In the genomic region with DNA sequence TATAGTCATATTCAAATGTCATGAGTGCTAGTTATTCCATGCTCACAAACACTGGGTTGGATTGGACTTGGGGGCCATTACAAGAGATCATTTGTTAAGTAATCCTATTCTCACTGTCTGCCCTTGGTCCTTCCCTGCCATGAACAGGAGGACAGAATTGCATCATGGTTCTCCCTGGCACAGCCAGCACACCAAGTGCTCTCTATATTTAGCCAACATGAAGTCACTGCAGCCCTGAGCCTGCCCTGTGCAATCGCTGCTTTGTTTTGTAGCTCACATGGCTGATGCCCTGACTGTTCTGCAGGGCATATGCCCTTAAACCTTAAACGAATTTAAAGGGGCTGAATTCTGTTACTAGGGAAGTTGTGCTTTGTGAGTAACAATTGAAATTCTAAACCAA, we compare ENCODE assay signal across 10 mouse cellular contexts.
A peak's percentile ranks its signal among the peaks of the same experiment; 100 is the strongest.
DNase-seq lines count a peak whose midpoint lies in the region; ATAC-seq lines count a peak whose summit lies in the region.
"Had no signal": no experiment of that assay in that cellular context is flagged by ENCODE, and none has a peak within 500 bp of the region (broad histone marks: within the 10 kb centered on the region; RNA-seq: fewer than 3 reads in every experiment).

No protein-coding gene starts in this region.

- no peak overlapping the region for H3K4me3 ChIP-seq in forebrain, embryonic 11.5 days (ENCODE audit: low read depth, low read length)
- no peak overlapping the region for H3K4me3 ChIP-seq in forebrain, embryonic 13.5 days
- no peak overlapping the region for H3K4me3 ChIP-seq in heart, embryonic 13.5 days
- H3K4me3 ChIP-seq in intestine, embryonic 16.5 days (ENCODE audit: low read length): no peak overlapping the region
- H3K4me3 ChIP-seq: hindbrain, embryonic 13.5 days had no signal

- no peak for ATAC-seq in forebrain, embryonic 11.5 days (replicated peaks; ENCODE audit: low FRiP score)
- no peak for ATAC-seq in forebrain, embryonic 13.5 days
- ATAC-seq in heart, embryonic 13.5 days (ENCODE audit: extremely low read depth, insufficient number of reproducible peaks, low FRiP score, low TSS enrichment): no peak
- no peak for ATAC-seq in intestine, embryonic 16.5 days

- H3K9ac ChIP-seq in forebrain, embryonic 11.5 days (ENCODE audit: low read length): no peak overlapping the region
- H3K9ac ChIP-seq in forebrain, embryonic 13.5 days: no peak overlapping the region
- no peak overlapping the region for H3K9ac ChIP-seq in heart, embryonic 13.5 days
- H3K9ac ChIP-seq in intestine, embryonic 16.5 days (ENCODE audit: low read depth, low read length): no peak overlapping the region
- H3K9ac ChIP-seq: hindbrain, embryonic 13.5 days had no signal

- no peaks in the 10 kb centered on the region for H3K9me3 ChIP-seq in forebrain, embryonic 11.5 days (ENCODE audit: control insufficient read depth, low read length)
- 0 out of 2 replicates have a peak, but pooled peaks cover 4% of the 10 kb centered on the region for H3K9me3 ChIP-seq in forebrain, embryonic 13.5 days (replicated peaks)
- peaks cover 4% of the 10 kb centered on the region; the same call in 1 of the 2 replicates for H3K9me3 ChIP-seq in heart, embryonic 13.5 days
- H3K9me3 ChIP-seq in intestine, embryonic 16.5 days (ENCODE audit: control insufficient read depth, low read length): no peaks in the 10 kb centered on the region
- H3K9me3 ChIP-seq: hindbrain, embryonic 13.5 days had no signal

- WGBS in forebrain, embryonic 11.5 days: 60% methylated on average over 2 of the region's 2 CpGs
- 56% methylated on average over 2 of the region's 2 CpGs for WGBS in forebrain, embryonic 13.5 days
- 39% methylated on average over 2 of the region's 2 CpGs for WGBS in heart, embryonic 13.5 days
- 66% methylated on average over 2 of the region's 2 CpGs for WGBS in intestine, embryonic 16.5 days

- peak; percentile 7 for DNase-seq in forebrain, embryonic 11.5 days (ENCODE audit: low spot score)
- peak; percentile 38 for DNase-seq in right cerebral cortex, adult 18-20 months
- DNase-seq in right cerebral cortex, postnatal 14 days: no peak
- DNase-seq in lung, adult 18-20 months: no peak
- no peak for DNase-seq in frontal cortex, postnatal 25 days (ENCODE audit: low spot score in 2 of 2)
- DNase-seq: midbrain, embryonic 14.5 days had no signal

- H3K27ac ChIP-seq in forebrain, embryonic 11.5 days (ENCODE audit: low read depth, low read length): no peak overlapping the region
- no peak overlapping the region for H3K27ac ChIP-seq in forebrain, embryonic 13.5 days
- peak overlapping the region; percentile 74 for H3K27ac ChIP-seq in heart, embryonic 13.5 days (replicated peaks)
- H3K27ac ChIP-seq in intestine, embryonic 16.5 days (ENCODE audit: low read length): no peak overlapping the region
- H3K27ac ChIP-seq: hindbrain, embryonic 13.5 days had no signal

- no peaks in the 10 kb centered on the region for H3K27me3 ChIP-seq in forebrain, embryonic 11.5 days (ENCODE audit: control insufficient read depth, insufficient read depth, low read length)
- H3K27me3 ChIP-seq in forebrain, embryonic 13.5 days: no peaks in the 10 kb centered on the region
- H3K27me3 ChIP-seq in heart, embryonic 13.5 days (replicated peaks): peaks cover 3% of the 10 kb centered on the region; the same call in 1 of the 2 replicates
- no peaks in the 10 kb centered on the region for H3K27me3 ChIP-seq in intestine, embryonic 16.5 days (replicated peaks; ENCODE audit: control insufficient read depth, insufficient read depth, low read length)
- H3K27me3 ChIP-seq: hindbrain, embryonic 13.5 days had no signal

- no peak overlapping the region for H3K4me2 ChIP-seq in forebrain, embryonic 11.5 days (ENCODE audit: low read depth, low read length, severe bottlenecking)
- H3K4me2 ChIP-seq in forebrain, embryonic 13.5 days: no peak overlapping the region
- 0 out of 2 replicates have a peak overlapping the region, but pooled peaks have one; percentile 3 for H3K4me2 ChIP-seq in heart, embryonic 13.5 days
- H3K4me2 ChIP-seq in intestine, embryonic 16.5 days (ENCODE audit: low read depth, low read length): no peak overlapping the region
- H3K4me2 ChIP-seq: hindbrain, embryonic 13.5 days had no signal

- H3K36me3 ChIP-seq in forebrain, embryonic 11.5 days (ENCODE audit: control insufficient read depth, insufficient read depth, low read length): no peaks in the 10 kb centered on the region
- no peaks in the 10 kb centered on the region for H3K36me3 ChIP-seq in forebrain, embryonic 13.5 days (ENCODE audit: poor library complexity, severe bottlenecking)
- H3K36me3 ChIP-seq in heart, embryonic 13.5 days: no peaks in the 10 kb centered on the region
- no peaks in the 10 kb centered on the region for H3K36me3 ChIP-seq in intestine, embryonic 16.5 days (ENCODE audit: control insufficient read depth, insufficient read depth, low read length)
- H3K36me3 ChIP-seq: hindbrain, embryonic 13.5 days had no signal

- H3K4me1 ChIP-seq in forebrain, embryonic 11.5 days (replicated peaks; ENCODE audit: control insufficient read depth, insufficient read depth, low read length): no peaks in the 10 kb centered on the region
- H3K4me1 ChIP-seq in forebrain, embryonic 13.5 days: 0 out of 2 replicates have a peak, but pooled peaks cover 3% of the 10 kb centered on the region
- H3K4me1 ChIP-seq in heart, embryonic 13.5 days: peaks cover 19% of the 10 kb centered on the region
- H3K4me1 ChIP-seq in intestine, embryonic 16.5 days (ENCODE audit: control insufficient read depth, insufficient read depth, low read length): no peaks in the 10 kb centered on the region
- H3K4me1 ChIP-seq: hindbrain, embryonic 13.5 days had no signal

Comparison
In these comparisons a context has a peak if more than half of its experiments do, and no peak if none do; other contexts are left out.
1. DNase-seq: peak in forebrain, embryonic 11.5 days (single experiment) and right cerebral cortex, adult 18-20 months (single experiment); none in right cerebral cortex, postnatal 14 days (single experiment), lung, adult 18-20 months (0 of 2) and frontal cortex, postnatal 25 days (0 of 2).